Mouse (Mus musculus) ES-CJ7 (cell line): Measurements from ENCODE around the gene Gm14408.
"Not testable (repeated sequence)": the region's sequence is repeated elsewhere in the genome, so short reads cannot be mapped to it uniquely, and the experiment has no call there.

Source experiments
- DNase-seq: peaks from one replicate; pipeline ENCODE4 v3.0.0; 2011; ENCODE audit warnings: low read depth, low spot score

Gm14408 gene

GRCm38 (mm10) chr2:176830840-176831239, at the start of gene Gm14408:
Gene Gm14408 (plus strand): TSS chr2:176831140.
- DNase-seq = not testable (repeated sequence)

GRCm38 (mm10) chr2:176798312-176798711, 32.6 kb upstream of the Gm14408 start, which contains the start of gene Gm14295:
Gene Gm14295 (plus strand): TSS chr2:176798612.
- not testable (repeated sequence) for DNase-seq

GRCm38 (mm10) chr2:176798785-176799184, 32.2 kb upstream of the Gm14408 start:
- DNase-seq = not testable (repeated sequence)
